Mouse (Mus musculus) myocyte (in vitro differentiated cells): ENCODE data around the gene Myo15b. TPM values are rescaled to one million over a fixed set of nuclear protein-coding genes. Genes with fewer than 3 reads are reported as not detected.

Source experiments
- H3K27me3 ChIP-seq: one replicate; pipeline ENCODE4 v1.6.1; 2011; ENCODE audit not compliant: control insufficient read depth, insufficient read depth, insufficient read length
- H3K36me3 ChIP-seq: one replicate; pipeline ENCODE4 v1.6.1; 2011; ENCODE audit not compliant: control insufficient read depth, insufficient read depth
- H3K4me2 ChIP-seq: one replicate; pipeline ENCODE4 v1.6.1; 2011; ENCODE audit warnings: low read depth, control low read depth
- H3K4me3 ChIP-seq: one replicate; pipeline ENCODE4 v1.5.1; 2011; ENCODE audit warnings: mild to moderate bottlenecking, control low read depth, moderate library complexity
- H3K79me2 ChIP-seq: one replicate; pipeline ENCODE4 v1.6.1; 2011; ENCODE audit not compliant: control insufficient read depth, insufficient read depth
- H3ac ChIP-seq: one replicate; pipeline ENCODE4 v1.6.1; 2011; ENCODE audit not compliant: control insufficient read depth, insufficient read length
- CEBPB ChIP-seq: IDR thresholded peaks from 2 replicates; pipeline ENCODE4 v1.6.1; 2011; ENCODE audit warnings: mild to moderate bottlenecking, moderate library complexity; ENCODE audit not compliant: poor library complexity, insufficient read depth, severe bottlenecking
- E2F4 ChIP-seq: IDR thresholded peaks from one replicate; pipeline ENCODE4 v1.6.1; 2011; ENCODE audit warnings: mild to moderate bottlenecking, control low read depth, moderate library complexity; ENCODE audit not compliant: insufficient read depth
- MAX ChIP-seq: IDR thresholded peaks from one replicate; pipeline ENCODE4 v1.6.1; 2011; ENCODE audit warnings: low read depth, mild to moderate bottlenecking, control low read depth
- MYOD1 ChIP-seq, 3 experiments: IDR thresholded peaks; one replicate each; pipeline ENCODE4 v1.6.1; 2011; ENCODE audit warnings: control low read depth in 2 of 3, low read depth in 2 of 3, mild to moderate bottlenecking in 2 of 3, moderate library complexity in 1 of 3; ENCODE audit not compliant: insufficient read length in 2 of 3, control insufficient read depth in 1 of 3
- MYOG ChIP-seq, 3 experiments: IDR thresholded peaks; one replicate each; pipeline ENCODE4 v1.6.1; 2011; ENCODE audit warnings: control low read depth in 2 of 3, low read depth in 2 of 3, mild to moderate bottlenecking in 2 of 3; ENCODE audit not compliant: insufficient read length in 2 of 3, control insufficient read depth in 1 of 3, insufficient read depth in 1 of 3
- POLR2A ChIP-seq: IDR thresholded peaks from one replicate; pipeline ENCODE4 v1.6.1; 2011; ENCODE audit warnings: low read depth, mild to moderate bottlenecking, control low read depth, moderate library complexity; ENCODE audit not compliant: insufficient read length
- POLR2AphosphoS2 ChIP-seq: IDR thresholded peaks from one replicate; pipeline ENCODE4 v1.6.1; 2011; ENCODE audit warnings: low read depth, control low read depth; ENCODE audit not compliant: insufficient read length
- REST ChIP-seq: IDR thresholded peaks from one replicate; pipeline ENCODE4 v1.6.1; 2011; ENCODE audit warnings: mild to moderate bottlenecking, control low read depth, moderate library complexity; ENCODE audit not compliant: insufficient read depth, insufficient read length
- SRF ChIP-seq: IDR thresholded peaks from one replicate; pipeline ENCODE4 v1.6.1; 2011; ENCODE audit warnings: low read depth; ENCODE audit not compliant: control insufficient read depth, insufficient read length
- TCF12 ChIP-seq: IDR thresholded peaks from one replicate; pipeline ENCODE4 v1.6.1; 2011; ENCODE audit warnings: mild to moderate bottlenecking, control low read depth; ENCODE audit not compliant: poor library complexity, insufficient read depth, severe bottlenecking
- TCF3 ChIP-seq: IDR thresholded peaks from one replicate; pipeline ENCODE4 v1.6.1; 2011; ENCODE audit warnings: low read depth, control low read depth; ENCODE audit not compliant: insufficient read length
- USF1 ChIP-seq: IDR thresholded peaks from one replicate; pipeline ENCODE4 v1.6.1; 2011; ENCODE audit warnings: low read depth, mild to moderate bottlenecking, control low read depth, moderate library complexity
- polyA plus RNA-seq: library from polyadenylated mRNA; unstranded; fragments of >200 nt; fragmentation: generic; extraction: Trizol; gene quantifications from one replicate; pipeline ENCODE4 v1.2.1, GENCODE M21; 2012; ENCODE audit warnings: missing spikeins

Gene Myo15b
- polyA plus RNA-seq, 1 experiment: 0.23 TPM

DNA sequence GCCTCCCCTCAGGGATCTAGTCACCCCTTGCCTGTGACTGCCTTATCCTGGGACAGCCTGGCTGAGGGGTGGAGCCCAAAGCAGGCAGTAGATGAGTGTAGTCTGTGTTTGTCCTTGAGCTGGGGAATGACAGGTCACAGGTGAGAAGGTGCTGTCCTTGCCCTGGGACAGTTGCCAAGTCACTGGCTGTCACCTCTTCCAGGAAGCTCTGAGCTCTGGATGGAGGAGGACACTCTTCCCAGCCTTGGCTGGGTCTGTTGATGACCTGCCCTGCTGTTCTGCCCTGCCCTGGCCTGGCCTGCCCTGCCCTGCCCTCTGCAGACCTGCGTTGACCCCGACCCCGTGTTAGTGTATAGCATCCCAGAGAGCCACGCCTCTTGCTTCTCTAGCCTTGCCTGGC is 14.2 kb downstream of the Myo15b start:
- H3K36me3 ChIP-seq: no peaks in the 10 kb centered on the region
- peaks cover 37% of the 10 kb centered on the region for H3K27me3 ChIP-seq
- no peaks in the 10 kb centered on the region for H3K79me2 ChIP-seq
- no peak for TF ChIP-seq SRF
- TF ChIP-seq USF1: no peak
- TF ChIP-seq MAX: no peak
- no peak for TF ChIP-seq MYOD1 (IDR thresholded peaks at IDR 0.05; ENCODE audit: control insufficient read depth in 1 of 3, insufficient read length in 2 of 3, low read depth in 2 of 3)
- TF ChIP-seq POLR2AphosphoS2: no peak
- TF ChIP-seq CEBPB: no peak
- no peak for TF ChIP-seq E2F4
- TF ChIP-seq REST: no peak
- no peak for TF ChIP-seq TCF3
- no peak for TF ChIP-seq TCF12
- no peak for TF ChIP-seq MYOG (IDR thresholded peaks at IDR 0.05; ENCODE audit: control insufficient read depth in 1 of 3, insufficient read depth in 1 of 3, insufficient read length in 2 of 3, low read depth in 2 of 3)
- TF ChIP-seq POLR2A: no peak
- no peak overlapping the region for H3K4me2 ChIP-seq
- H3ac ChIP-seq: no peak overlapping the region
- H3K4me3 ChIP-seq: no peak overlapping the region

DNA sequence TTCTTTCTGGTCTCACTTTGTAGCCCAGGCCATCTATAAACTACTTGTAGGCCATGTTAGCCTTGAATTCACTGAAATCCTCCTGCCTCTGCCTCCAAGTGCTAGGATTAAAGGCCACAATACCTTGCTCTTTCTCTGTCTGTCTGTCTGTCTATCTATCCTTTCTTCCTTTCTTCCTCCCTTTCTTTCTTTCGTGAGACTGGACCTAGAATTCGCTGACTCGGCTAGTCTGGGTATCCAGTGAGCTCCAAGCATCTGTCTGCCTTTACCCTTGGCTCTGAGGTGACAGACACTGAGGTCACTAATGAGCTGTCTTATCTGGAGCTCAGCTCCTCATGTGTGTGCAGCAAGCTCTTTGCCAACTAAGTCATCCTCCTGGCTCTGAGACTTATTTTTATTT is 17.7 kb downstream of the Myo15b start:
- Histone ChIP-seq H3ac (no peak overlapping the region), H3K27me3 (peaks cover 62% of the 10 kb centered on the region), H3K79me2 (no peaks in the 10 kb centered on the region), H3K4me3 (no peak overlapping the region), H3K36me3 (no peaks in the 10 kb centered on the region), H3K4me2 (no peak overlapping the region)
- TF ChIP-seq MYOD1 (IDR thresholded peaks at IDR 0.05; ENCODE audit: control insufficient read depth in 1 of 3, insufficient read length in 2 of 3, low read depth in 2 of 3): no peak
- no peak for TF ChIP-seq REST
- no peak for TF ChIP-seq E2F4
- no peak for TF ChIP-seq SRF
- TF ChIP-seq TCF12: no peak
- no peak for TF ChIP-seq CEBPB
- TF ChIP-seq MYOG (IDR thresholded peaks at IDR 0.05; ENCODE audit: control insufficient read depth in 1 of 3, insufficient read depth in 1 of 3, insufficient read length in 2 of 3, low read depth in 2 of 3): no peak
- TF ChIP-seq POLR2A: no peak
- no peak for TF ChIP-seq MAX
- no peak for TF ChIP-seq USF1
- no peak for TF ChIP-seq TCF3
- TF ChIP-seq POLR2AphosphoS2: no peak

DNA sequence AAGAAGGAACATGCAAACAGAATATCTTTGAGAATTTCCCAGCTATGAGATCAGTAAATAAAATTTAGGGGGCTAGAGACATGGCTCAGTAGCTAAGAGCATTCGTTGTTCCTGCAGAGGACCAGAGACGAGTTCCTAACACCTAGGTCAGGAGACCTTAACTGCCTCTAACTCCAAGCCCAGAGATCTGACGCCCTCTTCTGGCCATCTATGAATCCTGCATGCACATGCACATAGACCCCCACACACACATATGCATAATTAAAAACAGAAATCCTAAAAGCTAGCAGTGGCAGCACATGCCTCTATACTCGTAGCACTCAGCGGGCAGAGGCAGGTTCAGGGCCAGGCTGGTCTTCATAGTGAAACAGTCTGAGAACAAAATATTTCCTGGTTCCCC is 18.2 kb downstream of the Myo15b start:
- Histone ChIP-seq H3K36me3 (no peaks in the 10 kb centered on the region), H3K27me3 (peaks cover 59% of the 10 kb centered on the region), H3K4me3 (no peak overlapping the region), H3K79me2 (no peaks in the 10 kb centered on the region), H3K4me2 (no peak overlapping the region), H3ac (no peak overlapping the region)
- TF ChIP-seq TCF3 (no peak), MYOG (IDR thresholded peaks at IDR 0.05; ENCODE audit: control insufficient read depth in 1 of 3, insufficient read depth in 1 of 3, insufficient read length in 2 of 3, low read depth in 2 of 3) (no peak), MAX (no peak), POLR2AphosphoS2 (no peak), CEBPB (no peak), MYOD1 (IDR thresholded peaks at IDR 0.05; ENCODE audit: control insufficient read depth in 1 of 3, insufficient read length in 2 of 3, low read depth in 2 of 3) (no peak), TCF12 (no peak), SRF (no peak), POLR2A (no peak)

DNA sequence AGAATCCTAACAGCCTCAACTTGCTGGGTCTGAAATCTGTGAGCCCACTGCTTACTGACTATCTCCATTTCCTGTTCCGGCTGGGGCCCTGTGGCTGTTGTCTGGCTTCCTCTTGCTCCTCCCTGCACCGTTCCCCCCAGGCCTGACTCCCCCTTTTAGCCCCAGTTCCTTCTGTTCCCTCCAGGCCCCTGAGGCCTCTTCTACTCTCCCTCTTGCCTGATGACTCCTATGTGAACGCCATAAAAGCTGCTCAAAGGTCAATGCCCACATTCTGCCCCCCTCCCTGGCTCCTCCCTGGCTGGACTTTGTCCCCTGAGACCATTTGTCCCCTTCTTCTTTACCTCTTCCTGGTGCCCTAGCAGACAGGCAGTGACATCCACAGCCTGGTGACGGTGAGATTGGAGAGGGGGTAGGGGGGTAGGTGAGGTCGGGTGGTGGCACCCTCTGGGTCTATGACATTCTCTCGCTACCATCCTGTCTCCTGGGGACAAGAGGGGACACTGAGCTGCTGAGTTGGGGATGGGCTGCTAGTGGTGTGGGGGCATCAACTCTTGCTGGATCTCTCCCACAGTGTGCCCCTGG is 19.1 kb downstream of the Myo15b start:
- H3K79me2 ChIP-seq: no peaks in the 10 kb centered on the region
- H3ac ChIP-seq: no peak overlapping the region
- H3K36me3 ChIP-seq: no peaks in the 10 kb centered on the region
- H3K27me3 ChIP-seq: peaks cover 57% of the 10 kb centered on the region
- no peak overlapping the region for H3K4me3 ChIP-seq
- TF ChIP-seq MAX (no peak), USF1 (no peak), SRF (no peak), REST (no peak), TCF3 (no peak), POLR2A (no peak), TCF12 (no peak), E2F4 (no peak), MYOG (IDR thresholded peaks at IDR 0.05; ENCODE audit: control insufficient read depth in 1 of 3, insufficient read depth in 1 of 3, insufficient read length in 2 of 3, low read depth in 2 of 3) (no peak), POLR2AphosphoS2 (no peak), MYOD1 (IDR thresholded peaks at IDR 0.05; ENCODE audit: control insufficient read depth in 1 of 3, insufficient read length in 2 of 3, low read depth in 2 of 3) (no peak), CEBPB (no peak)
- no peak overlapping the region for H3K4me2 ChIP-seq

DNA sequence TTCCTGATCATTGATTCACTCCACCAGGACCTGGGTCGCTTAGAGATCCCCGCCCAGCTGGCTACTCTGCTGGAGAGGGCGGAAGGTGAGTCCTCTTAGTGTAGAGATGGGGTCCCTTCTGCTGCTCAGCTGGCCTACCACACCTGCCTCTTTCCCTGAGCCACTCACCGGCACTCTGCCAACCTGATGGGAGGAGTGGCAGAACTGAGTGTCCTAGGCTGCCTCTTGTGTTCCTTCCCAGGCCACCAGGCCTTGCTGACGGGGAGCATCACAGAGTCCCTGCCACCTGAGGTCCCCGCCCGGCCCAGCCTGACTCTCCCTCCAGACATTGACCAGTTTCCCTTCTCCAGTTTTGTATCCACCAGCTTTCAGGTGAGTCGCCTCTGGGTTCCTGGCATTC is 19.9 kb downstream of the Myo15b start:
- no peaks in the 10 kb centered on the region for H3K36me3 ChIP-seq
- TF ChIP-seq SRF: no peak
- no peak for TF ChIP-seq MYOG (IDR thresholded peaks at IDR 0.05; ENCODE audit: control insufficient read depth in 1 of 3, insufficient read depth in 1 of 3, insufficient read length in 2 of 3, low read depth in 2 of 3)
- no peak overlapping the region for H3ac ChIP-seq
- H3K4me2 ChIP-seq: no peak overlapping the region
- no peak overlapping the region for H3K4me3 ChIP-seq
- peaks cover 58% of the 10 kb centered on the region for H3K27me3 ChIP-seq
- H3K79me2 ChIP-seq: no peaks in the 10 kb centered on the region
